12 mouse cellular contexts compared by ENCODE assay signal in the genomic region with DNA sequence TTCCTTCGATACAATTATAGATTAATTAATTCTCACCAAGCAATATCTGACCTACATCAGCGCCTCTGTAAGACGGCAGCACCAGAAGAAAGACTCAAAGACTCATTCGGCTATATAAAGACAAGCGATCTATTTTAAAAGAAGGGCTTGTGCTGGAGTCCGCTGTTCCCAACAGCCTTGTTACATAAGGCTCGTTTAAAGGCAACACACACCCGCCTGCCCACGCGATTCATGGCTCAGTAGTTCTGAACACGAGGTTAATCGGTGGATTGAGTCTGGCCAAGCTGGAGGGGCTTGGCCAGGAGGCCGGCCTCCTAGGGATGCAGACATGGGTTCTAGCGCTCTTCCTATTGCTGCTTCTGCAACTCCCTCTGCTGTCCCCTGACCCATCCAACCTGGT.
DNase-seq lines count a peak whose midpoint lies in the region; ATAC-seq and TF ChIP-seq lines count a peak whose summit lies in the region.
"Had no signal": no experiment of that assay in that cellular context is flagged by ENCODE, and none has a peak within 500 bp of the region (broad histone marks: within the 10 kb centered on the region; RNA-seq: fewer than 3 reads in every experiment).

No protein-coding gene starts in this region.

- ATAC-seq in midbrain, embryonic 13.5 days: peak; percentile 24; the same call in 1 of the 2 replicates
- no peak for ATAC-seq in midbrain, embryonic 15.5 days (replicated peaks)

- no peaks in the 10 kb centered on the region for H3K27me3 ChIP-seq in midbrain, embryonic 13.5 days
- H3K27me3 ChIP-seq in midbrain, embryonic 15.5 days (replicated peaks): no peaks in the 10 kb centered on the region
- H3K27me3 ChIP-seq in thymus, adult 2 months (ENCODE audit: control insufficient read depth, insufficient read depth, low read length): no peaks in the 10 kb centered on the region
- H3K27me3 ChIP-seq: embryonic facial prominence, embryonic 12.5 days; liver, embryonic 13.5 days; midbrain, embryonic 12.5 days had no signal

- no peak overlapping the region for H3K4me2 ChIP-seq in midbrain, embryonic 13.5 days (replicated peaks)
- H3K4me2 ChIP-seq in midbrain, embryonic 15.5 days: no peak overlapping the region
- H3K4me2 ChIP-seq: embryonic facial prominence, embryonic 12.5 days; liver, embryonic 13.5 days; midbrain, embryonic 12.5 days had no signal

- DNase-seq in frontal cortex, postnatal 14 days (ENCODE audit: low spot score in 2 of 2): peak; percentile 74 to 76
- DNase-seq in left cerebral cortex, adult 9 months (ENCODE audit: low spot score in 2 of 2): peak; percentile 83 to 89
- peak; percentile 37 for DNase-seq in right cerebral cortex, postnatal 4 days
- DNase-seq in testis, postnatal 10 days (ENCODE audit: low spot score): no peak
- DNase-seq in thymus, adult 2 months: no peak
- DNase-seq in gastrocnemius, postnatal 25 days: no peak
- DNase-seq: heart, adult 11 months; liver, embryonic 13.5 days had no signal

- H3K27ac ChIP-seq in midbrain, embryonic 13.5 days: no peak overlapping the region
- H3K27ac ChIP-seq in midbrain, embryonic 15.5 days: no peak overlapping the region
- no peak overlapping the region for H3K27ac ChIP-seq in thymus, adult 2 months (ENCODE audit: control insufficient read depth, insufficient read depth, low read length)
- H3K27ac ChIP-seq: embryonic facial prominence, embryonic 12.5 days; liver, embryonic 13.5 days; midbrain, embryonic 12.5 days had no signal

- WGBS in midbrain, embryonic 13.5 days: 58% methylated on average over 14 of the region's 14 CpGs
- 55% methylated on average over 14 of the region's 14 CpGs for WGBS in midbrain, embryonic 15.5 days
- 88% methylated on average over 14 of the region's 14 CpGs for WGBS in thymus, adult 2 months

- TF ChIP-seq CTCF in thymus, adult 2 months (IDR thresholded peaks at IDR 0.05; ENCODE audit: borderline replicate concordance, control insufficient read depth, extremely low read depth, insufficient read depth, low read length, poor library complexity): no peak

- no peaks in the 10 kb centered on the region for H3K36me3 ChIP-seq in midbrain, embryonic 13.5 days
- H3K36me3 ChIP-seq in midbrain, embryonic 15.5 days (replicated peaks): no peaks in the 10 kb centered on the region
- H3K36me3 ChIP-seq in thymus, adult 2 months (ENCODE audit: control insufficient read depth, insufficient read depth, low read length): no peaks in the 10 kb centered on the region
- H3K36me3 ChIP-seq: embryonic facial prominence, embryonic 12.5 days; liver, embryonic 13.5 days; midbrain, embryonic 12.5 days had no signal

- no peak overlapping the region for H3K4me3 ChIP-seq in midbrain, embryonic 13.5 days (replicated peaks)
- H3K4me3 ChIP-seq in midbrain, embryonic 15.5 days: no peak overlapping the region
- no peak overlapping the region for H3K4me3 ChIP-seq in thymus, adult 2 months (ENCODE audit: control insufficient read depth, insufficient read depth, low read length)
- H3K4me3 ChIP-seq: embryonic facial prominence, embryonic 12.5 days; liver, embryonic 13.5 days; midbrain, embryonic 12.5 days had no signal

- no peak for TF ChIP-seq POLR2A in thymus, adult 2 months (IDR thresholded peaks at IDR 0.05; ENCODE audit: control insufficient read depth, extremely low read depth, insufficient read depth, low read length, poor library complexity)

- no peaks in the 10 kb centered on the region for H3K9me3 ChIP-seq in midbrain, embryonic 13.5 days
- H3K9me3 ChIP-seq in midbrain, embryonic 15.5 days: no peaks in the 10 kb centered on the region
- H3K9me3 ChIP-seq: embryonic facial prominence, embryonic 12.5 days; liver, embryonic 13.5 days; midbrain, embryonic 12.5 days had no signal

- H3K9ac ChIP-seq in midbrain, embryonic 13.5 days (replicated peaks): no peak overlapping the region
- no peak overlapping the region for H3K9ac ChIP-seq in midbrain, embryonic 15.5 days
- H3K9ac ChIP-seq: embryonic facial prominence, embryonic 12.5 days; liver, embryonic 13.5 days; midbrain, embryonic 12.5 days had no signal

- peaks cover 12% of the 10 kb centered on the region for H3K4me1 ChIP-seq in midbrain, embryonic 13.5 days (replicated peaks)
- H3K4me1 ChIP-seq in midbrain, embryonic 15.5 days: no peaks in the 10 kb centered on the region; the same call in 1 of the 2 replicates
- no peaks in the 10 kb centered on the region for H3K4me1 ChIP-seq in thymus, adult 2 months (replicated peaks; ENCODE audit: control insufficient read depth, insufficient read depth, low read length)
- H3K4me1 ChIP-seq: embryonic facial prominence, embryonic 12.5 days; liver, embryonic 13.5 days had no signal

Comparison
In these comparisons a context has a peak if more than half of its experiments do, and no peak if none do; other contexts are left out.
1. DNase-seq: peak in frontal cortex, postnatal 14 days (2 of 2), left cerebral cortex, adult 9 months (2 of 2) and right cerebral cortex, postnatal 4 days (single experiment); none in testis, postnatal 10 days (single experiment), thymus, adult 2 months (single experiment) and gastrocnemius, postnatal 25 days (single experiment).